Mouse (Mus musculus): ENCODE measurements at regions not wholly inside any gene's neighbourhood (a gene's known extent, or its start where the extent isn't known, plus 50 kb on each side); places are given as distances from the start of the nearest gene placed in this dataset.

GRCm38 (mm10) chr2:9520045-9520444 lies 361.0 kb upstream of the 4930412O13Rik start:
- TF ChIP-seq CTCF (IDR thresholded peaks at IDR 0.05; ENCODE audit: low read depth): no peak
- TF ChIP-seq EP300 (IDR thresholded peaks at IDR 0.05; ENCODE audit: low read depth): no peak
